Mouse (Mus musculus): ENCODE results near the gene Pcgf6. TPM values are rescaled to one million over a fixed set of nuclear protein-coding genes. Genes with fewer than 3 reads are reported as not detected.

The Pcgf6 gene
- polyA plus RNA-seq, 1 experiment from 2014 or later = 36.4 TPM

GRCm38 (mm10) chr19:47036596-47036995 lies 14.1 kb downstream of the Pcgf6 start:
- Histone ChIP-seq H3K36me3 (ENCODE audit: control insufficient read depth, insufficient read depth, low read length) (peaks cover 67% of the 10 kb centered on the region), H3K4me2 (replicated peaks; ENCODE audit: low read depth, low read length) (no peak overlapping the region), H3K9me3 (ENCODE audit: control insufficient read depth, low read length) (no peaks in the 10 kb centered on the region), H3K4me1 (ENCODE audit: control insufficient read depth, insufficient read depth, low read length) (no peaks in the 10 kb centered on the region), H3K4me3 (ENCODE audit: low read length) (no peak overlapping the region), H3K9ac (ENCODE audit: low read depth, low read length) (no peak overlapping the region), H3K27ac (ENCODE audit: low read depth, low read length) (no peak overlapping the region), H3K27me3 (ENCODE audit: control insufficient read depth, insufficient read depth, low read length) (no peaks in the 10 kb centered on the region)
- 90% methylated on average over 3 of the region's 3 CpGs for WGBS
- ATAC-seq (ENCODE audit: low FRiP score, low TSS enrichment) = no peak

GRCm38 (mm10) chr19:47034916-47035315 lies 15.8 kb downstream of the Pcgf6 start:
- Histone ChIP-seq H3K27ac (ENCODE audit: low read depth, low read length) (no peak overlapping the region), H3K4me1 (ENCODE audit: control insufficient read depth, insufficient read depth, low read length) (no peaks in the 10 kb centered on the region), H3K36me3 (ENCODE audit: control insufficient read depth, insufficient read depth, low read length) (peaks cover 53% of the 10 kb centered on the region), H3K27me3 (ENCODE audit: control insufficient read depth, insufficient read depth, low read length) (no peaks in the 10 kb centered on the region), H3K9me3 (ENCODE audit: control insufficient read depth, low read length) (no peaks in the 10 kb centered on the region), H3K4me2 (replicated peaks; ENCODE audit: low read depth, low read length) (no peak overlapping the region), H3K4me3 (ENCODE audit: low read length) (no peak overlapping the region), H3K9ac (ENCODE audit: low read depth, low read length) (no peak overlapping the region)
- 91% methylated on average over 4 of the region's 4 CpGs for WGBS
- no peak for ATAC-seq (ENCODE audit: low FRiP score, low TSS enrichment)

- Histone ChIP-seq H3K9ac (ENCODE audit: low read depth, low read length) (no peak overlapping the region), H3K4me2 (replicated peaks; ENCODE audit: low read depth, low read length) (no peak overlapping the region), H3K27ac (ENCODE audit: low read depth, low read length) (no peak overlapping the region), H3K36me3 (ENCODE audit: control insufficient read depth, insufficient read depth, low read length) (peaks cover 31% of the 10 kb centered on the region; the same call in 1 of the 2 replicates), H3K27me3 (ENCODE audit: control insufficient read depth, insufficient read depth, low read length) (no peaks in the 10 kb centered on the region), H3K4me1 (ENCODE audit: control insufficient read depth, insufficient read depth, low read length) (no peaks in the 10 kb centered on the region), H3K9me3 (ENCODE audit: control insufficient read depth, low read length) (no peaks in the 10 kb centered on the region), H3K4me3 (ENCODE audit: low read length) (no peak overlapping the region)
- WGBS = 93% methylated on average over 6 of the region's 6 CpGs
- no peak for ATAC-seq (ENCODE audit: low FRiP score, low TSS enrichment)
Measured at GRCm38 (mm10) chr19:47031770-47032169, 18.9 kb downstream of the Pcgf6 start.

- WGBS = 74% methylated on average over 9 of the region's 9 CpGs
Measured at GRCm38 (mm10) chr19:47029796-47030195, 20.9 kb downstream of the Pcgf6 start.

GRCm38 (mm10) chr19:47026513-47026912 lies 24.2 kb downstream of the Pcgf6 start:
- H3K27ac ChIP-seq (ENCODE audit: low read depth, low read length) = no peak overlapping the region
- H3K4me3 ChIP-seq (ENCODE audit: low read length) = no peak overlapping the region
- WGBS = 82% methylated on average over 4 of the region's 4 CpGs
- H3K4me1 ChIP-seq (ENCODE audit: control insufficient read depth, insufficient read depth, low read length) = no peaks in the 10 kb centered on the region
- H3K9ac ChIP-seq (ENCODE audit: low read depth, low read length) = no peak overlapping the region
- ATAC-seq (ENCODE audit: low FRiP score, low TSS enrichment) = no peak
- H3K4me2 ChIP-seq (replicated peaks; ENCODE audit: low read depth, low read length) = no peak overlapping the region
- no peaks in the 10 kb centered on the region for H3K27me3 ChIP-seq (ENCODE audit: control insufficient read depth, insufficient read depth, low read length)
- no peaks in the 10 kb centered on the region for H3K36me3 ChIP-seq (ENCODE audit: control insufficient read depth, insufficient read depth, low read length)
- H3K9me3 ChIP-seq (ENCODE audit: control insufficient read depth, low read length) = no peaks in the 10 kb centered on the region

More at GRCm38 (mm10) chr19:47029796-47030195, 20.9 kb downstream of the Pcgf6 start:
- no peaks in the 10 kb centered on the region for H3K27me3 ChIP-seq (ENCODE audit: control insufficient read depth, insufficient read depth, low read length)
- H3K4me2 ChIP-seq (replicated peaks; ENCODE audit: low read depth, low read length) = no peak overlapping the region
- no peaks in the 10 kb centered on the region for H3K9me3 ChIP-seq (ENCODE audit: control insufficient read depth, low read length)
- H3K4me1 ChIP-seq (ENCODE audit: control insufficient read depth, insufficient read depth, low read length) = no peaks in the 10 kb centered on the region
- no peak overlapping the region for H3K27ac ChIP-seq (ENCODE audit: low read depth, low read length)
- H3K36me3 ChIP-seq (ENCODE audit: control insufficient read depth, insufficient read depth, low read length) = peaks cover 18% of the 10 kb centered on the region; the same call in 1 of the 2 replicates
- H3K9ac ChIP-seq (ENCODE audit: low read depth, low read length) = no peak overlapping the region
- no peak for ATAC-seq (ENCODE audit: low FRiP score, low TSS enrichment)
- H3K4me3 ChIP-seq (ENCODE audit: low read length) = no peak overlapping the region

GRCm38 (mm10) chr19:47024954-47025353 lies 25.8 kb downstream of the Pcgf6 start:
- ATAC-seq (ENCODE audit: low FRiP score, low TSS enrichment) = no peak
- Histone ChIP-seq H3K27me3 (ENCODE audit: control insufficient read depth, insufficient read depth, low read length) (no peaks in the 10 kb centered on the region), H3K27ac (ENCODE audit: low read depth, low read length) (no peak overlapping the region), H3K4me1 (ENCODE audit: control insufficient read depth, insufficient read depth, low read length) (no peaks in the 10 kb centered on the region), H3K4me3 (ENCODE audit: low read length) (no peak overlapping the region), H3K9ac (ENCODE audit: low read depth, low read length) (no peak overlapping the region), H3K4me2 (replicated peaks; ENCODE audit: low read depth, low read length) (no peak overlapping the region), H3K36me3 (ENCODE audit: control insufficient read depth, insufficient read depth, low read length) (no peaks in the 10 kb centered on the region), H3K9me3 (ENCODE audit: control insufficient read depth, low read length) (no peaks in the 10 kb centered on the region)
- WGBS = 84% methylated on average over 10 of the region's 10 CpGs

GRCm38 (mm10) chr19:47023546-47023945 lies 27.2 kb downstream of the Pcgf6 start:
- H3K9ac ChIP-seq (ENCODE audit: low read depth, low read length) = no peak overlapping the region
- no peaks in the 10 kb centered on the region for H3K27me3 ChIP-seq (ENCODE audit: control insufficient read depth, insufficient read depth, low read length)
- WGBS = 85% methylated on average over 13 of the region's 13 CpGs
- H3K4me3 ChIP-seq (ENCODE audit: low read length) = no peak overlapping the region
- H3K36me3 ChIP-seq (ENCODE audit: control insufficient read depth, insufficient read depth, low read length) = no peaks in the 10 kb centered on the region
- H3K9me3 ChIP-seq (ENCODE audit: control insufficient read depth, low read length) = no peaks in the 10 kb centered on the region
- ATAC-seq (ENCODE audit: low FRiP score, low TSS enrichment) = no peak
- no peak overlapping the region for H3K27ac ChIP-seq (ENCODE audit: low read depth, low read length)
- no peaks in the 10 kb centered on the region for H3K4me1 ChIP-seq (ENCODE audit: control insufficient read depth, insufficient read depth, low read length)
- no peak overlapping the region for H3K4me2 ChIP-seq (replicated peaks; ENCODE audit: low read depth, low read length)

GRCm38 (mm10) chr19:47022709-47023108 lies 28.0 kb downstream of the Pcgf6 start:
- H3K9me3 ChIP-seq (ENCODE audit: control insufficient read depth, low read length) = no peaks in the 10 kb centered on the region
- no peak for ATAC-seq (ENCODE audit: low FRiP score, low TSS enrichment)
- no peak overlapping the region for H3K27ac ChIP-seq (ENCODE audit: low read depth, low read length)
- H3K36me3 ChIP-seq (ENCODE audit: control insufficient read depth, insufficient read depth, low read length) = no peaks in the 10 kb centered on the region
- no peaks in the 10 kb centered on the region for H3K4me1 ChIP-seq (ENCODE audit: control insufficient read depth, insufficient read depth, low read length)
- H3K4me3 ChIP-seq (ENCODE audit: low read length) = no peak overlapping the region
- no peak overlapping the region for H3K9ac ChIP-seq (ENCODE audit: low read depth, low read length)
- H3K4me2 ChIP-seq (replicated peaks; ENCODE audit: low read depth, low read length) = no peak overlapping the region
- peaks cover 5% of the 10 kb centered on the region; the same call in 1 of the 2 replicates for H3K27me3 ChIP-seq (ENCODE audit: control insufficient read depth, insufficient read depth, low read length)
- WGBS = 71% methylated on average over 4 of the region's 4 CpGs

- 22% methylated on average over 6 of the region's 6 CpGs for WGBS
- no peaks in the 10 kb centered on the region for H3K9me3 ChIP-seq (ENCODE audit: control insufficient read depth, low read length)
- no peak overlapping the region for H3K27ac ChIP-seq (ENCODE audit: low read depth, low read length)
- no peak overlapping the region for H3K4me2 ChIP-seq (replicated peaks; ENCODE audit: low read depth, low read length)
- H3K4me3 ChIP-seq (ENCODE audit: low read length) = no peak overlapping the region
- no peak overlapping the region for H3K9ac ChIP-seq (ENCODE audit: low read depth, low read length)
- peaks cover 33% of the 10 kb centered on the region for H3K27me3 ChIP-seq (ENCODE audit: control insufficient read depth, insufficient read depth, low read length)
- peaks cover 6% of the 10 kb centered on the region for H3K4me1 ChIP-seq (ENCODE audit: control insufficient read depth, insufficient read depth, low read length)
- ATAC-seq (ENCODE audit: low FRiP score, low TSS enrichment) = no peak; the same call in 1 of the 2 replicates
- H3K36me3 ChIP-seq (ENCODE audit: control insufficient read depth, insufficient read depth, low read length) = no peaks in the 10 kb centered on the region
Measured at GRCm38 (mm10) chr19:47019326-47019725, 31.4 kb downstream of the Pcgf6 start.

Measured in kidney, embryonic 14.5 days (tissue).